Mouse (Mus musculus): Measurements from ENCODE around the gene Ltb4r2. TPM values are rescaled to one million over a fixed set of nuclear protein-coding genes. Genes with fewer than 3 reads are reported as not detected.

The Ltb4r2 gene
- polyA plus RNA-seq (2015; fragmentation: Nextera tagmentation; extraction: Ambion mirVana) = 0.11 and 0.75 TPM in 2 replicates

GRCm38 (mm10) chr14:55761163-55761562 lies at the start of gene Ltb4r2:
Ltb4r2 (plus strand) TSS chr14:55761428.

GRCm38 (mm10) chr14:55713729-55714122 lies 47.5 kb upstream of the Ltb4r2 start, which contains the start of gene Tgm1:
Tgm1 (minus strand) TSS chr14:55713926.

GRCm38 (mm10) chr14:55721700-55722437 lies 39.4 kb upstream of the Ltb4r2 start, which contains the start of gene Rabggta:
Rabggta (minus strand) TSS chr14:55722263.

GRCm38 (mm10) chr14:55745180-55745860 lies 15.9 kb upstream of the Ltb4r2 start, which contains the start of the genes Dhrs1 and Nop9:
Dhrs1 (minus strand) TSS chr14:55745690.
Nop9 (plus strand) TSS chr14:55745693.

GRCm38 (mm10) chr14:55758363-55758784 lies 2.9 kb upstream of the Ltb4r2 start, which contains the start of gene Cideb:
Cideb (minus strand) TSS chr14:55758458.

GRCm38 (mm10) chr14:55765696-55766095 lies 4.5 kb downstream of the Ltb4r2 start, which contains the start of gene Ltb4r1:
Ltb4r1 (plus strand) TSS chr14:55765962.

GRCm38 (mm10) chr14:55783958-55784235 lies 22.7 kb downstream of the Ltb4r2 start, which contains the start of gene Adcy4:
Adcy4 (minus strand) TSS chr14:55784095.

GRCm38 (mm10) chr14:55788256-55789050 lies 27.2 kb downstream of the Ltb4r2 start, which contains the start of gene Ripk3:
Ripk3 (minus strand) TSS chr14:55788865.

Other genes with a start within 250 kb of the Ltb4r2 start
- gene Nrl, start 236.4 kb upstream of the Ltb4r2 start, polyA plus RNA-seq (2015; fragmentation: Nextera tagmentation; extraction: Ambion mirVana) = 0.06 TPM in 1 of 2 replicates, not detected in the other
- gene Pck2, start 221.2 kb upstream of the Ltb4r2 start, polyA plus RNA-seq (2015; fragmentation: Nextera tagmentation; extraction: Ambion mirVana) = 35.7 and 43.6 TPM in 2 replicates
- gene Dcaf11, start 201.4 kb upstream of the Ltb4r2 start, polyA plus RNA-seq (2015; fragmentation: Nextera tagmentation; extraction: Ambion mirVana) = 50.2 and 81.0 TPM in 2 replicates
- 1.6 and 4.3 TPM in 2 replicates for gene A730061H03Rik, start 201.0 kb upstream of the Ltb4r2 start, polyA plus RNA-seq (2015; fragmentation: Nextera tagmentation; extraction: Ambion mirVana)
- 1.1 and 1.3 TPM in 2 replicates for gene Fitm1, start 185.8 kb upstream of the Ltb4r2 start, polyA plus RNA-seq (2015; fragmentation: Nextera tagmentation; extraction: Ambion mirVana)
- gene Psme1, start 183.3 kb upstream of the Ltb4r2 start, polyA plus RNA-seq (2015; fragmentation: Nextera tagmentation; extraction: Ambion mirVana) = 226 and 323 TPM in 2 replicates
- gene Emc9, start 176.1 kb upstream of the Ltb4r2 start, polyA plus RNA-seq (2015; fragmentation: Nextera tagmentation; extraction: Ambion mirVana) = 55.0 and 57.8 TPM in 2 replicates
- 549 and 603 TPM in 2 replicates for gene Psme2, start 170.3 kb upstream of the Ltb4r2 start, polyA plus RNA-seq (2015; fragmentation: Nextera tagmentation; extraction: Ambion mirVana)
- gene Rnf31, start 169.7 kb upstream of the Ltb4r2 start, polyA plus RNA-seq (2015; fragmentation: Nextera tagmentation; extraction: Ambion mirVana) = 9.6 and 12.4 TPM in 2 replicates
- 20.9 and 26.1 TPM in 2 replicates for gene Irf9, start 157.9 kb upstream of the Ltb4r2 start, polyA plus RNA-seq (2015; fragmentation: Nextera tagmentation; extraction: Ambion mirVana)
- gene Rec8, start 143.4 kb upstream of the Ltb4r2 start, polyA plus RNA-seq (2015; fragmentation: Nextera tagmentation; extraction: Ambion mirVana) = 6.8 and 9.0 TPM in 2 replicates
- 41.9 and 52.7 TPM in 2 replicates for gene Ipo4, start 125.5 kb upstream of the Ltb4r2 start, polyA plus RNA-seq (2015; fragmentation: Nextera tagmentation; extraction: Ambion mirVana)
- 1.0 and 3.3 TPM in 2 replicates for gene Gm49378, start 123.5 kb upstream of the Ltb4r2 start, polyA plus RNA-seq (2015; fragmentation: Nextera tagmentation; extraction: Ambion mirVana)
- 65.2 and 103 TPM in 2 replicates for gene Tm9sf1, start 117.6 kb upstream of the Ltb4r2 start, polyA plus RNA-seq (2015; fragmentation: Nextera tagmentation; extraction: Ambion mirVana)
- 0.77 and 0.95 TPM in 2 replicates for gene Tssk4, start 111.2 kb upstream of the Ltb4r2 start, polyA plus RNA-seq (2015; fragmentation: Nextera tagmentation; extraction: Ambion mirVana)
- 63.2 and 95.3 TPM in 2 replicates for gene Mdp1, start 100.9 kb upstream of the Ltb4r2 start, polyA plus RNA-seq (2015; fragmentation: Nextera tagmentation; extraction: Ambion mirVana)
- 30.6 and 43.5 TPM in 2 replicates for gene Gmpr2, start 89.5 kb upstream of the Ltb4r2 start, polyA plus RNA-seq (2015; fragmentation: Nextera tagmentation; extraction: Ambion mirVana)
- 635 and 779 TPM in 2 replicates for gene Nedd8, start 89.3 kb upstream of the Ltb4r2 start, polyA plus RNA-seq (2015; fragmentation: Nextera tagmentation; extraction: Ambion mirVana)
- 16.5 and 25.7 TPM in 2 replicates for gene Tinf2, start 79.6 kb upstream of the Ltb4r2 start, polyA plus RNA-seq (2015; fragmentation: Nextera tagmentation; extraction: Ambion mirVana)
- gene Tgm1, start 47.5 kb upstream of the Ltb4r2 start, polyA plus RNA-seq (2015; fragmentation: Nextera tagmentation; extraction: Ambion mirVana) = 0.47 and 1.2 TPM in 2 replicates
- 15.1 and 23.2 TPM in 2 replicates for gene Rabggta, start 39.2 kb upstream of the Ltb4r2 start, polyA plus RNA-seq (2015; fragmentation: Nextera tagmentation; extraction: Ambion mirVana)
- gene Dhrs1, start 15.7 kb upstream of the Ltb4r2 start, polyA plus RNA-seq (2015; fragmentation: Nextera tagmentation; extraction: Ambion mirVana) = 69.6 and 82.1 TPM in 2 replicates
- gene Nop9, start 15.7 kb upstream of the Ltb4r2 start, polyA plus RNA-seq (2015; fragmentation: Nextera tagmentation; extraction: Ambion mirVana) = 14.2 and 22.9 TPM in 2 replicates
- 2.3 and 3.7 TPM in 2 replicates for gene Cideb, start 3.0 kb upstream of the Ltb4r2 start, polyA plus RNA-seq (2015; fragmentation: Nextera tagmentation; extraction: Ambion mirVana)
- 1.4 and 1.9 TPM in 2 replicates for gene Ltb4r1, start 4.5 kb downstream of the Ltb4r2 start, polyA plus RNA-seq (2015; fragmentation: Nextera tagmentation; extraction: Ambion mirVana)
- 3.7 and 4.4 TPM in 2 replicates for gene Adcy4, start 22.7 kb downstream of the Ltb4r2 start, polyA plus RNA-seq (2015; fragmentation: Nextera tagmentation; extraction: Ambion mirVana)
- gene Ripk3, start 27.4 kb downstream of the Ltb4r2 start, polyA plus RNA-seq (2015; fragmentation: Nextera tagmentation; extraction: Ambion mirVana) = 9.4 and 11.5 TPM in 2 replicates
- gene Nfatc4, start 61.7 kb downstream of the Ltb4r2 start, polyA plus RNA-seq (2015; fragmentation: Nextera tagmentation; extraction: Ambion mirVana) = 12.6 and 13.1 TPM in 2 replicates
- 5.9 and 6.6 TPM in 2 replicates for gene Nynrin, start 92.6 kb downstream of the Ltb4r2 start, polyA plus RNA-seq (2015; fragmentation: Nextera tagmentation; extraction: Ambion mirVana)
- 0.28 and 0.29 TPM in 2 replicates for gene Cbln3, start 123.0 kb downstream of the Ltb4r2 start, polyA plus RNA-seq (2015; fragmentation: Nextera tagmentation; extraction: Ambion mirVana)
- gene Khnyn, start 123.5 kb downstream of the Ltb4r2 start, polyA plus RNA-seq (2015; fragmentation: Nextera tagmentation; extraction: Ambion mirVana) = 7.3 and 9.3 TPM in 2 replicates
- gene Sdr39u1, start 138.9 kb downstream of the Ltb4r2 start, polyA plus RNA-seq (2015; fragmentation: Nextera tagmentation; extraction: Ambion mirVana) = 55.6 and 63.8 TPM in 2 replicates
- gene Cma1, start 183.2 kb downstream of the Ltb4r2 start, polyA plus RNA-seq (2015; fragmentation: Nextera tagmentation; extraction: Ambion mirVana) = 45.9 and 61.2 TPM in 2 replicates
- gene Cma2, start 189.6 kb downstream of the Ltb4r2 start, polyA plus RNA-seq (2015; fragmentation: Nextera tagmentation; extraction: Ambion mirVana) = not detected in 2 replicates

All from adrenal gland, postnatal 0 days (tissue).